Mouse (Mus musculus): ENCODE measurements around the gene Mylk.

GRCm38 (mm10) chr16:34960866-34961582 lies 216.0 kb downstream of the Mylk start:
- TF ChIP-seq POLR2A (IDR thresholded peaks at IDR 0.05; ENCODE audit: borderline replicate concordance, low read depth, low read length): no peak
- TF ChIP-seq CTCF (IDR thresholded peaks at IDR 0.05; ENCODE audit: low read depth, low read length): no peak
